Mouse (Mus musculus) spleen, postnatal 4 days (tissue): ENCODE data around the gene Flt3.
A peak's percentile ranks its signal among the peaks of the same experiment; 100 is the strongest.

Source experiments
- DNase-seq, 2 experiments: peaks; one replicate each; pipeline ENCODE4 v3.0.0; 2022; ENCODE audit warnings: low spot score in 2 of 2

The Flt3 gene

GRCm38 (mm10) chr5:147399843-147400504 is at the start of gene Flt3:
TSS of gene Flt3 (minus strand) at chr5:147400489.
- DNase-seq, result peak; percentile 34 to 67

GRCm38 (mm10) chr5:147448933-147449332 is 48.6 kb upstream of the Flt3 start:
- no peak for DNase-seq

GRCm38 (mm10) chr5:147448526-147448925 is 48.2 kb upstream of the Flt3 start:
- no peak for DNase-seq

GRCm38 (mm10) chr5:147445252-147445651 is 45.0 kb upstream of the Flt3 start:
- DNase-seq, result no peak

GRCm38 (mm10) chr5:147444757-147445156 is 44.5 kb upstream of the Flt3 start:
- no peak for DNase-seq

- DNase-seq, result no peak
Measured at GRCm38 (mm10) chr5:147444298-147444697, 44.0 kb upstream of the Flt3 start.

GRCm38 (mm10) chr5:147442741-147443140 is 42.5 kb upstream of the Flt3 start:
- DNase-seq, result no peak

GRCm38 (mm10) chr5:147441979-147442378 is 41.7 kb upstream of the Flt3 start:
- DNase-seq, result no peak

GRCm38 (mm10) chr5:147440996-147441507 is 40.8 kb upstream of the Flt3 start:
- no peak for DNase-seq

GRCm38 (mm10) chr5:147436491-147436890 is 36.2 kb upstream of the Flt3 start:
- no peak for DNase-seq

GRCm38 (mm10) chr5:147435751-147436150 is 35.5 kb upstream of the Flt3 start:
- no peak for DNase-seq

GRCm38 (mm10) chr5:147435224-147435623 is 34.9 kb upstream of the Flt3 start:
- no peak for DNase-seq

- DNase-seq, result no peak
Measured at GRCm38 (mm10) chr5:147432927-147433326, 32.6 kb upstream of the Flt3 start.

- DNase-seq, result peak; percentile 69 to 84
Measured at GRCm38 (mm10) chr5:147430936-147431839, 30.9 kb upstream of the Flt3 start.

- DNase-seq, result peak; percentile 59 to 87
Measured at GRCm38 (mm10) chr5:147430361-147430935, 30.2 kb upstream of the Flt3 start.

- peak; percentile 95 to 98 for DNase-seq
Measured at GRCm38 (mm10) chr5:147429535-147430305, 29.4 kb upstream of the Flt3 start, which contains the start of gene Pan3. TSS of gene Pan3 (plus strand) at chr5:147430161.

GRCm38 (mm10) chr5:147426048-147426805 is 25.9 kb upstream of the Flt3 start:
- DNase-seq, result no peak

GRCm38 (mm10) chr5:147423612-147424011 is 23.3 kb upstream of the Flt3 start:
- no peak for DNase-seq

- DNase-seq, result peak; percentile 59 to 84
Measured at GRCm38 (mm10) chr5:147418394-147419121, 18.3 kb upstream of the Flt3 start.

GRCm38 (mm10) chr5:147417986-147418385 is 17.7 kb upstream of the Flt3 start:
- no peak for DNase-seq
